Mouse (Mus musculus): ENCODE results near the gene Cops4. TPM values are rescaled to one million over a fixed set of nuclear protein-coding genes. Genes with fewer than 3 reads are reported as not detected.
A peak's percentile ranks its signal among the peaks of the same experiment; 100 is the strongest.

The Cops4 gene
- polyA plus RNA-seq, 1 experiment from 2014 or later, result 51.8 TPM

DNA sequence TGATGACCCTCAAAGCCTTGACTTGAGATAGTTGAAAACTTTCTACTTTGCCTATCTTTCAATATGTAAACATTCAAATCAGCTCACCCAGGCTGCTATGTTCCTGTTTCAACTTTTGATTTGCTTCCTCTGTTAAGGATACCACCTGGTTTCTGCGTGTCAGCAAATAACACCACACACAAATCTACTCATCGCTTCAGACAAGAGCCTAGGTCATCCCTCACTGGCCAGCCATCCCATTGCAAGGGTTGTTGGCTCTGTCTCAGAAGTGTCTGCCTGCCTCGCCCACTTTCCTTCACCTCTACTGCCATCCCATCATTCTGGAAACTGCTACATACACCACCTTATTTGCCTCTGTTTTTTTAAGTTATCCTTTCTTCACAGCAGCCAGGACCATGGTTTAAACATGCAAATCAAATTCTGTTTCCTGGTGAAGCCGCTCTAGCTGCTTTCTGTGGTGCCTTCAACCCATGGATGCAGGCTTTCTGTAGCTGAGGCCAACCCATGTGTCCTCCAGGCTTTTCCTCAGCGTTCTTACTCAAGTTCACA, 60.8 kb downstream of the Cops4 start:
- H3K79me2 ChIP-seq (ENCODE audit: inconsistent target), result no peaks in the 10 kb centered on the region

DNA sequence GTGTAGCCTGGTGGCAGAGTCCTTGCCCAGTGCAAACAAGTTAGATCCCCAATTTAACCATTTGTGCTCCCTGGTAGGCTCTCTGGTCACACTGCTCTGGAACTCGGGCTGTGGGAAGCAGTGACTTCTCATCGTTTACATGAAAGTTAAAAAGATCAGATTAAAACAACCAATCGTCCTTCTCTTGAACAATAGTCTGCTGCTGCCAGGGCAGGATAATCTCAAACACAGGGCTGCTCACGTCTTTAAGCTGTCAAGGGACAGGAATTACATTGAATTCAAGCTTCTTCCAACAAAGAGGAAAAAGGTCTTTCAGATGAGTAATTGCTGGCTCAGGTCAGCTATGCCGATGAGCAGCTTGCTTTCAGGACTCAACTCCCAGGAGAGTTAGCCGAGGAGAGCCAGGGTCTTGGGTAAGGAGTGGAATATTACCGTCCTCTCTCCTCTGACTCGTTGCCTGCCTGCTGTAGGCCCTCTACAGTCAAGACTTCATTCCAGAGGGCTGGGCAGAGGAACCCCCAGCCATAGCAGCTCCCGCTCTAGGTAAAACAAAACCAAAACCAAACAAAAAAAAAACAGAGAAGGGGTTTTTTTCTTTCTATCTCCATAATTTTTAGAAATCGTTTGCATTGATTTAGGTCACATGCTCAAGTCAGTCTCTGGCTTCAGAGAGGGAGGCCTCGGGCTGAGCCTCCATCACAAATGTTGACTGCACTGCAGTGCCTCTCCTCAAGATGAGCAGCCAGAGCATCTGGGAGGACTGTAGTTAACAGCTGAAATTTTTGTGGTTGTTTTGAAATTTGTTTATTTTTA, 63.7 kb downstream of the Cops4 start:
- 55% methylated on average over 10 of the region's 11 CpGs for WGBS (ENCODE audit: missing documents)
- no peaks in the 10 kb centered on the region for H3K79me2 ChIP-seq (ENCODE audit: inconsistent target)
- no peaks in the 10 kb centered on the region for H3K36me3 ChIP-seq (ENCODE audit: inconsistent target)
- H3K4me3 ChIP-seq (ENCODE audit: inconsistent target), result no peak overlapping the region
- H3K27ac ChIP-seq, result no peak overlapping the region

More for the DNA sequence above, 60.8 kb downstream of the Cops4 start:
- Histone ChIP-seq H3K36me3 (ENCODE audit: inconsistent target) (no peaks in the 10 kb centered on the region), H3K27ac (no peak overlapping the region), H3K4me3 (ENCODE audit: inconsistent target) (no peak overlapping the region)
- 53% methylated on average over 5 of the region's 5 CpGs for WGBS (ENCODE audit: missing documents)

DNA sequence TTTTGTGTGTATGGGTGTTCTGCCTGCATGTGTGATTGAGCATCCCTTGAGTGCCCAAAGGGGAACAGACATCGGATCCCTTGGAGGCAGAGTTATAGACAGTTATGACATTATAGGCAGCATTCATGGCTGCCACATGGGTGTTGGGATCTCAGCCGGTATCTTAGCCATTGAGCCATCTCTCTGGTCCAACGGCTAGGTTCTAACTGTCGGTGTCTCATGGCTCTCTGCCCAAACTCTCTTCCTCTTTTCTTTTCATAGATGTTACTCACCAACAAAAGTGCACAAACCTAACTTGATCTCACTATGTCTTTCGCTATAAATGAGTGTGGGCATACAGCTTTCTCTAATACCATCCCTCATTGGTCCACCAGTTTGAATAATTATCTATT, 64.3 kb downstream of the Cops4 start:
- H3K4me3 ChIP-seq (ENCODE audit: inconsistent target), result no peak overlapping the region
- WGBS (ENCODE audit: missing documents), result 6% methylated on average over 5 of the region's 5 CpGs
- H3K27ac ChIP-seq, result peak overlapping the region; percentile 35
- no peaks in the 10 kb centered on the region for H3K36me3 ChIP-seq (ENCODE audit: inconsistent target)
- no peaks in the 10 kb centered on the region for H3K79me2 ChIP-seq (ENCODE audit: inconsistent target)

DNA sequence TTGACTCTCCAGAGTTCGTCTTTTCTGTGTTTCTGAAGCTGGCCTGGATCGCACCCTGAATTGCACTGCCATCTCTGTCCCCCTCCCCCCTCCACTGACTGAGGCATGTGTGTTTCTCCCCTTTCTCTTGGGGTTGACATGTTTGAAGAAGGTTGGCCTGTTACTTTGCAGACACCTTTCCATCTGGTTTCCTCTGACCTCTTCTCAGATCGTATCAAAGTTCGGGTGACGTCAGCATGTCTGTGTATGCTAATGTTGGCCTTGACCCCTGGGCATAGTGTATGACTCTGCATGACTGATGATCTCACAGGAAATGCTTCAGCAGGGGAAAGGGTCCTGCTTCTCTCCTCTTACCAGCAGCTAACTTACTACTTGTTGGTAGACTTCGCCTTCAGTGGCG, 65.0 kb downstream of the Cops4 start:
- no peaks in the 10 kb centered on the region for H3K79me2 ChIP-seq (ENCODE audit: inconsistent target)
- WGBS (ENCODE audit: missing documents), result 41% methylated on average over 6 of the region's 7 CpGs
- no peaks in the 10 kb centered on the region for H3K36me3 ChIP-seq (ENCODE audit: inconsistent target)
- no peak overlapping the region for H3K4me3 ChIP-seq (ENCODE audit: inconsistent target)
- H3K27ac ChIP-seq, result peak overlapping the region; percentile 35

DNA sequence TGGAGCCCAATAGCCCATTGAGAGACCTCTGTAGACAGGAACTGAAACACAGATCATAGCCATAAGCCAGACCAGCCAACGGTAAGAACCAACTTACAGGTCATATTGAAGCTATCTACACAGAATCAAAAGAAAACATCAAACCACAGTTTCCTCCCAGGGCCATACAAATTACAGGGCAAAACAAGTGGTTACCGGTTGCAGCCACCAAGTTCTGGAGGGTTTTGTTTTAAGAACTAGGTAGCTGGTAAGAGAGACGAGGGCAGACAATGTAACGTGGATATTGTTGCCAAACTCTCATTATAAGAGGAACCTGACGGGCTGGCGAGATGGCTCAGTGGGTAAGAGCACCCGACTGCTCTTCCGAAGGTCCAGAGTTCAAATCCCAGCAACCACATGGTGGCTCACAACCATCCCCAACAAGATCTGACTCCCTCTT, 67.1 kb downstream of the Cops4 start:
- H3K79me2 ChIP-seq (ENCODE audit: inconsistent target), result no peaks in the 10 kb centered on the region
- WGBS (ENCODE audit: missing documents), result 27% methylated on average over 6 of the region's 8 CpGs
- no peaks in the 10 kb centered on the region for H3K36me3 ChIP-seq (ENCODE audit: inconsistent target)
- no peak overlapping the region for H3K27ac ChIP-seq
- H3K4me3 ChIP-seq (ENCODE audit: inconsistent target), result no peak overlapping the region

DNA sequence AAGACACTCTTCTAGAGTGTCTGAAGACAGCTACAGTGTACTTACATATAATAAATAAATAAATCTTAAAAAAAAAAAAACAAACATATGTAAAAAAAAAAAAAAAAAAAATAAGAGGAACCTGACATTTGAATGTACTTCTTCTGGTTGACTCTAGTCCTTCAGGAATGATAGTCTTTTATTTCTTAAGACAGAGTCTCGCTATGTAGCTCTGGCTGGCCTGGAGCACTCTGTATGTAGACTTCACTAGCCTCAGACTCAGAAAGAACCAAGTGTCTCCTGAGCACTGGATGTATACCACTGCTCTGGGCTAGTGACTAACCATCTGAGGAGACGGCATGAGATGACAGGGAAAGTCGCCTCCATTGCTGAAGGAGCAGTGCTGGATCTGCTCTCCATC, 67.5 kb downstream of the Cops4 start:
- Histone ChIP-seq H3K36me3 (ENCODE audit: inconsistent target) (no peaks in the 10 kb centered on the region), H3K4me3 (ENCODE audit: inconsistent target) (no peak overlapping the region), H3K27ac (no peak overlapping the region), H3K79me2 (ENCODE audit: inconsistent target) (no peaks in the 10 kb centered on the region)
- 94% methylated on average over 3 of the region's 3 CpGs for WGBS (ENCODE audit: missing documents)

DNA sequence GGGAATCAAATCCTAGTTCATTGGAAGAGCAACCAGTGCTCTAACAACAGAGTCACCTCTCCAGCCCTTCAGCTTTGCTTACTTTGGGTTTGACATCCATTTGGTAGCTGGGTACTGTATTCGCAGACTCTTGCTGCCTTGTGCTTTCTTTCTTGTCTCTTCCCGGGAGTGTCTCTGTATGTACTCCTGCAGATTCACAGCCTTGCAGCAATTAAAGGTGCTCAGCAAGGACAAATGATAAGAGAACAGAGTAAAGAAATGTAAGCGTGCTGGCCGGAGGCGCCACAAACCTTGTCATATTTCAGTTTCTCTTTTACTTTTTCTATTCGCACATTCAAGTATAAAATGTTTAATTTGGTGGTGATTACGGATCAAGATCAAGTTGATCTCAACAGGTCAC, 69.0 kb downstream of the Cops4 start:
- H3K27ac ChIP-seq, result no peak overlapping the region
- no peaks in the 10 kb centered on the region for H3K36me3 ChIP-seq (ENCODE audit: inconsistent target)
- H3K4me3 ChIP-seq (ENCODE audit: inconsistent target), result no peak overlapping the region
- no peaks in the 10 kb centered on the region for H3K79me2 ChIP-seq (ENCODE audit: inconsistent target)
- WGBS (ENCODE audit: missing documents), result 89% methylated on average over 7 of the region's 7 CpGs

DNA sequence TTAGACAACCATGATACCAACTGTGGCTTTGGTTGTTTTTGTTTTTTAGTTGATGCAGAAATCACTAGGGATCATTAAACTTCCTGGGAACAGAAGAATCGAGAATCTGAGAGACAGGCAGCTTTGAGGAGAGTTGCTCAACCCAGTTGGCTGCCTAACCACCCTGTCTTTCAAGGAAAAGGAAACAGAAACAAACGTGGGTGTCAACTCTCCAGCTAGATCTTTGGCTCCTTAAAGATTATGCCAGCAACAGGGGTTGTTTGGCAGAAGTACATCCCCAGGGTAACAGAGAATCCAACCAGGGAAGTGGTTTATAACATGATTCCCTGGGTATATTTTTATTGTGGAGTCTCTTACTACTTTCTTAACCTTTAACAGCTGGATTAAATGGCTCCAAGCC, 69.5 kb downstream of the Cops4 start:
- Histone ChIP-seq H3K4me3 (ENCODE audit: inconsistent target) (no peak overlapping the region), H3K79me2 (ENCODE audit: inconsistent target) (no peaks in the 10 kb centered on the region), H3K36me3 (ENCODE audit: inconsistent target) (no peaks in the 10 kb centered on the region), H3K27ac (peak overlapping the region; percentile 47)
- WGBS (ENCODE audit: missing documents), result 13% methylated on average over 2 of the region's 2 CpGs

DNA sequence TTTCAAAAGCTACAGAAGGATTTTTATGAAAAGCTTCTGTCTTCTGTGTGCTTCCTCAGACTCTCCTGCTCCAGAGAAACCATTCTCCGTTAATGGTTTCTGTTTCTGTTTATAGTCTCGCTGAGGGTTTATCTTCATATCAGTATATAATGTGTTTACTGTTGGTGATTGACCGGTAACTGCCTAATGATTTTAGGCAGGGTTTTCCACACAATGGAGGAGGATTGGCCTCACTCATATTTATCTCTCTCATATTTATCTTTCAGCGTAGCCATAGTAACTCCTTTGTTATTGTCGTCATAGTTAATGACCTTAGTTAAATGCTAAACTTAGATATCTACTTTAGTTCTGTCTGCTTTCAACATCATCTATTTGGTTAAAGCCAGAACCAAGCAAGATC, 72.4 kb downstream of the Cops4 start:
- no peaks in the 10 kb centered on the region for H3K36me3 ChIP-seq (ENCODE audit: inconsistent target)
- no peak overlapping the region for H3K27ac ChIP-seq
- H3K79me2 ChIP-seq (ENCODE audit: inconsistent target), result no peaks in the 10 kb centered on the region
- no peak overlapping the region for H3K4me3 ChIP-seq (ENCODE audit: inconsistent target)
- WGBS (ENCODE audit: missing documents), result 43% methylated on average over 5 of the region's 5 CpGs

DNA sequence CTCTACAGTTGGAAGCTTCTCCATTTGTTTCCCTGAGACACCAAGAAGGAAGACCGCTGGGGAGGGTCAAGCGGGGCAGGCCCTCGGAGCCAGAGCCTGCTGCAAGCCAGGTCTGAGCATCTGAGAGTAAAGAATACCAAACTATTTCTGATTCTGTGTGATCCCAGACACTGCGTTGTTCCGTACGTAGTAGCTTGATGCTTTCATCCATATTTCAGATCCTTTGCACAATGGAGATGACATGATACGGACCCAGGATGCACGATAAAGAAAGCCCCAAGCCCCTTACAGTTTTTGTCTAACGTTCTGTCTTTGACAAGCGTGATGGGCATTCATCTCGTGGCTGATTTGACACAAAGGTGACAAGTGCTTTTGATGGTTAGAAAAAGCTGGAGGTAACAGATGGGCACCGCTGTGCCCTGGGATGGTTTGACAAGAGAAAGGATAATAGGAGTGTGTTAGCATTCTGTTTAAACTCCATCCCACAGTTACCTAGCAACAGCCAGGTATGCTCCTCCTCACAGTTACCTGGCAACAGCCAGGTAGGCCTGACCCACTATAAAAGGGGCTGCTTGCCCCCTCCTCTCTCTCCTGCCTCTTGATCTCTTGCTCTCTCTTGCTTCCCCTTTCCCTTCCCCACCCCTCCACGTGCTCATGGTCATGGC, 76.8 kb downstream of the Cops4 start:
- no peaks in the 10 kb centered on the region for H3K36me3 ChIP-seq (ENCODE audit: inconsistent target)
- H3K27ac ChIP-seq, result no peak overlapping the region
- no peak overlapping the region for H3K4me3 ChIP-seq (ENCODE audit: inconsistent target)
- WGBS (ENCODE audit: missing documents), result 97% methylated on average over 13 of the region's 13 CpGs
- H3K79me2 ChIP-seq (ENCODE audit: inconsistent target), result no peaks in the 10 kb centered on the region

DNA sequence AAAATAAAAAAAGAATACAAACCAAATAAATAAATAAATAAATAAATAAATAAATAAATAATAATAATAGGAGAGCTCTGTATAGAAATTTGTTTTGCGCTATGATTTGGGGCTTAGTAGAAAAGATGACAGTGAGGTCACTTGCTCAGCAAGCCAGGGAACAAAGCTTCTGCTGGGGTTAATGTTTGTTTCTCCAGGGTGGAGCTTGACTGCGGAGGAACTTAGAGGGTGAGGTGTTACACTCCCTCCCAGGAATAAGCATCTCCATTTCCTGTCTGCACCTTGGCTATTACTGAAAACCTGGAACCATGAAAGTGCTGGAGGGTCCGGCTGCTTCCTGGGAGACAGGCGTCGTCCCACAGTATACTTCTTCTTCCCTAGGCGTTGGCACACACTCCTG, 77.9 kb downstream of the Cops4 start:
- H3K4me3 ChIP-seq (ENCODE audit: inconsistent target), result no peak overlapping the region
- 89% methylated on average over 6 of the region's 6 CpGs for WGBS (ENCODE audit: missing documents)
- H3K36me3 ChIP-seq (ENCODE audit: inconsistent target), result no peaks in the 10 kb centered on the region
- H3K27ac ChIP-seq, result no peak overlapping the region
- no peaks in the 10 kb centered on the region for H3K79me2 ChIP-seq (ENCODE audit: inconsistent target)

Other genes starting within 250 kb of the Cops4 start
- 76.4 to 148 TPM (median 91.1 TPM) in 3 replicates for gene Sec31a, start 102.1 kb upstream of the Cops4 start, polyA plus RNA-seq (2018)
- gene Lin54, start 17.7 kb upstream of the Cops4 start, polyA plus RNA-seq (2018), result 8.7 to 13.7 TPM (median 11.2 TPM) in 3 replicates
- gene Plac8, start 53.9 kb downstream of the Cops4 start, polyA plus RNA-seq (2018), result 5.2 to 21.7 TPM (median 7.8 TPM) in 3 replicates
- 13.7 to 36.1 TPM (median 24.5 TPM) in 3 replicates for gene Coq2, start 156.8 kb downstream of the Cops4 start, polyA plus RNA-seq (2018)
- gene Hpse, start 201.4 kb downstream of the Cops4 start, polyA plus RNA-seq (2018), result 120 to 460 TPM (median 276 TPM) in 3 replicates

Data from macrophage (primary cell).